Mouse (Mus musculus) forebrain, embryonic 10.5 days (tissue): ENCODE data around the gene Clta. TPM values are rescaled to one million over a fixed set of nuclear protein-coding genes. Genes with fewer than 3 reads are reported as not detected.

Experiments used
- DNase-seq: peaks from one replicate; pipeline ENCODE4 v3.0.0-alpha.2; 2017; ENCODE audit warnings: low spot score; ENCODE audit errors: extremely low spot score
- H3K27ac ChIP-seq: fragments of 300-500 bp; sonication (generic); 2 replicates; pipeline ENCODE4 v1.5.1; 2016; ENCODE audit warnings: mild to moderate bottlenecking
- H3K27me3 ChIP-seq: fragments of 300-500 bp; sonication (generic); 2 replicates; pipeline ENCODE4 v1.6.1; 2016; ENCODE audit warnings: mild to moderate bottlenecking; ENCODE audit not compliant: poor library complexity, severe bottlenecking
- H3K36me3 ChIP-seq: fragments of 300-500 bp; sonication (generic); replicated peaks from 2 replicates; pipeline ENCODE4 v1.6.1; 2016; ENCODE audit warnings: mild to moderate bottlenecking, moderate library complexity
- H3K4me1 ChIP-seq: fragments of 300-500 bp; sonication (generic); 2 replicates; pipeline ENCODE4 v1.6.1; 2016
- H3K4me3 ChIP-seq: fragments of 300-500 bp; sonication (generic); 2 replicates; pipeline ENCODE4 v1.5.1; 2016; ENCODE audit warnings: mild to moderate bottlenecking, moderate library complexity
- H3K9me3 ChIP-seq: fragments of 300-500 bp; sonication (generic); 2 replicates; pipeline ENCODE4 v1.6.1; 2016; ENCODE audit warnings: mild to moderate bottlenecking, moderate library complexity
- WGBS: fragments of 180-500 bp; shearing (Covaris S2); methylation state at CpG from one replicate; pipeline ENCODE4 v1.1.7; 2016; 5-methylcytosine and 5-hydroxymethylcytosine counted together
- polyA plus RNA-seq: library from polyadenylated mRNA; unstranded; fragments of >200 nt; fragmentation: Nextera tagmentation; extraction: Ambion mirVana; gene quantifications from 2 replicates; pipeline ENCODE4 v1.2.1, GENCODE M21; 2016

Clta gene
- polyA plus RNA-seq, 1 experiment from 2014 or later, result 179 TPM

- H3K27me3 ChIP-seq, result peaks cover 23% of the 10 kb centered on the region
- DNase-seq, result no peak
- no peak overlapping the region for H3K27ac ChIP-seq
- peaks cover 29% of the 10 kb centered on the region for H3K4me1 ChIP-seq
- H3K9me3 ChIP-seq, result no peaks in the 10 kb centered on the region
- H3K36me3 ChIP-seq, result peaks cover 59% of the 10 kb centered on the region
- H3K4me3 ChIP-seq, result no peak overlapping the region
- 94% methylated on average over 4 of the region's 4 CpGs for WGBS
Measured at GRCm38 (mm10) chr4:44016071-44016470, 11.8 kb downstream of the Clta start.

GRCm38 (mm10) chr4:44016791-44017190 is 12.5 kb downstream of the Clta start:
- Histone ChIP-seq H3K27ac (no peak overlapping the region), H3K36me3 (peaks cover 66% of the 10 kb centered on the region), H3K4me3 (no peak overlapping the region), H3K27me3 (peaks cover 30% of the 10 kb centered on the region), H3K4me1 (peaks cover 28% of the 10 kb centered on the region), H3K9me3 (no peaks in the 10 kb centered on the region)
- 95% methylated on average over 12 of the region's 12 CpGs for WGBS
- no peak for DNase-seq

- peaks cover 85% of the 10 kb centered on the region for H3K27me3 ChIP-seq
- 0 out of 2 replicates have a peak, but pooled peaks cover 3% of the 10 kb centered on the region for H3K4me1 ChIP-seq
- H3K4me3 ChIP-seq, result no peak overlapping the region
- H3K9me3 ChIP-seq, result peaks cover 8% of the 10 kb centered on the region; the same call in 1 of the 2 replicates
- no peak overlapping the region for H3K27ac ChIP-seq
- peak; percentile 9 for DNase-seq
- peaks cover 99% of the 10 kb centered on the region for H3K36me3 ChIP-seq
- WGBS, result 92% methylated on average over 4 of the region's 4 CpGs
Measured at GRCm38 (mm10) chr4:44022323-44022722, 18.1 kb downstream of the Clta start.

- peaks cover 100% of the 10 kb centered on the region for H3K36me3 ChIP-seq
- H3K27me3 ChIP-seq, result peaks cover 89% of the 10 kb centered on the region
- no peak overlapping the region for H3K27ac ChIP-seq
- peaks cover 9% of the 10 kb centered on the region; the same call in 1 of the 2 replicates for H3K9me3 ChIP-seq
- peak; percentile 11 for DNase-seq
- WGBS, result 95% methylated on average over 11 of the region's 11 CpGs
- no peak overlapping the region for H3K4me3 ChIP-seq
- H3K4me1 ChIP-seq, result peaks cover 5% of the 10 kb centered on the region
Measured at GRCm38 (mm10) chr4:44022766-44023165, 18.5 kb downstream of the Clta start.

- Histone ChIP-seq H3K36me3 (peaks cover 100% of the 10 kb centered on the region), H3K27ac (no peak overlapping the region), H3K27me3 (peaks cover 99% of the 10 kb centered on the region), H3K9me3 (peaks cover 9% of the 10 kb centered on the region; the same call in 1 of the 2 replicates), H3K4me1 (peaks cover 11% of the 10 kb centered on the region), H3K4me3 (no peak overlapping the region)
- WGBS, result 96% methylated on average over 9 of the region's 9 CpGs
- DNase-seq, result peak; percentile 13
Measured at GRCm38 (mm10) chr4:44023681-44024080, 19.4 kb downstream of the Clta start.

- 96% methylated on average over 6 of the region's 6 CpGs for WGBS
- Histone ChIP-seq H3K36me3 (peaks cover 100% of the 10 kb centered on the region), H3K4me1 (peaks cover 17% of the 10 kb centered on the region), H3K27me3 (peaks cover 100% of the 10 kb centered on the region), H3K4me3 (no peak overlapping the region), H3K27ac (no peak overlapping the region), H3K9me3 (peaks cover 9% of the 10 kb centered on the region; the same call in 1 of the 2 replicates)
- DNase-seq, result no peak
Measured at GRCm38 (mm10) chr4:44024241-44024640, 20.0 kb downstream of the Clta start.

- Histone ChIP-seq H3K27ac (no peak overlapping the region), H3K27me3 (peaks cover 100% of the 10 kb centered on the region), H3K9me3 (peaks cover 9% of the 10 kb centered on the region; the same call in 1 of the 2 replicates), H3K4me1 (peaks cover 20% of the 10 kb centered on the region), H3K4me3 (no peak overlapping the region), H3K36me3 (peaks cover 100% of the 10 kb centered on the region)
- no peak for DNase-seq
- WGBS, result 88% methylated on average over 6 of the region's 6 CpGs
Measured at GRCm38 (mm10) chr4:44025570-44025969, 21.3 kb downstream of the Clta start.

- WGBS, result 25% methylated on average over 16 of the region's 16 CpGs
- Histone ChIP-seq H3K4me3 (no peak overlapping the region), H3K9me3 (peaks cover 9% of the 10 kb centered on the region; the same call in 1 of the 2 replicates), H3K27me3 (peaks cover 100% of the 10 kb centered on the region), H3K4me1 (peaks cover 20% of the 10 kb centered on the region), H3K36me3 (peaks cover 100% of the 10 kb centered on the region), H3K27ac (no peak overlapping the region)
- peak; percentile 65 for DNase-seq
Measured at GRCm38 (mm10) chr4:44028303-44029135, 24.3 kb downstream of the Clta start.

- WGBS, result 94% methylated on average over 15 of the region's 15 CpGs
- Histone ChIP-seq H3K4me1 (peaks cover 20% of the 10 kb centered on the region), H3K36me3 (peaks cover 98% of the 10 kb centered on the region), H3K27me3 (peaks cover 100% of the 10 kb centered on the region), H3K9me3 (peaks cover 9% of the 10 kb centered on the region; the same call in 1 of the 2 replicates), H3K4me3 (no peak overlapping the region), H3K27ac (no peak overlapping the region)
- no peak for DNase-seq
Measured at GRCm38 (mm10) chr4:44029661-44030066, 25.4 kb downstream of the Clta start.

GRCm38 (mm10) chr4:44031521-44031920 is 27.3 kb downstream of the Clta start:
- Histone ChIP-seq H3K9me3 (peaks cover 9% of the 10 kb centered on the region; the same call in 1 of the 2 replicates), H3K27ac (no peak overlapping the region), H3K4me1 (peaks cover 20% of the 10 kb centered on the region), H3K4me3 (no peak overlapping the region), H3K36me3 (peaks cover 89% of the 10 kb centered on the region), H3K27me3 (peaks cover 100% of the 10 kb centered on the region)
- no peak for DNase-seq
- 90% methylated on average over 5 of the region's 5 CpGs for WGBS

GRCm38 (mm10) chr4:44036455-44036854 is 32.2 kb downstream of the Clta start:
- H3K36me3 ChIP-seq, result peaks cover 75% of the 10 kb centered on the region
- H3K9me3 ChIP-seq, result no peaks in the 10 kb centered on the region
- WGBS, result 77% methylated on average over 5 of the region's 5 CpGs
- no peak for DNase-seq
- no peaks in the 10 kb centered on the region for H3K4me1 ChIP-seq
- no peak overlapping the region for H3K27ac ChIP-seq
- H3K27me3 ChIP-seq, result peaks cover 99% of the 10 kb centered on the region
- H3K4me3 ChIP-seq, result no peak overlapping the region

GRCm38 (mm10) chr4:44040802-44041201 is 36.5 kb downstream of the Clta start:
- WGBS, result 92% methylated on average over 4 of the region's 4 CpGs
- Histone ChIP-seq H3K36me3 (peaks cover 55% of the 10 kb centered on the region), H3K4me3 (no peak overlapping the region), H3K9me3 (no peaks in the 10 kb centered on the region), H3K4me1 (no peaks in the 10 kb centered on the region), H3K27ac (no peak overlapping the region), H3K27me3 (peaks cover 60% of the 10 kb centered on the region)
- DNase-seq, result no peak

GRCm38 (mm10) chr4:44042429-44042828 is 38.2 kb downstream of the Clta start:
- WGBS, result 95% methylated on average over 5 of the region's 5 CpGs
- no peak for DNase-seq
- Histone ChIP-seq H3K9me3 (no peaks in the 10 kb centered on the region), H3K27me3 (peaks cover 44% of the 10 kb centered on the region), H3K36me3 (peaks cover 46% of the 10 kb centered on the region), H3K27ac (no peak overlapping the region), H3K4me3 (no peak overlapping the region), H3K4me1 (no peaks in the 10 kb centered on the region)
